Mouse (Mus musculus): Measurements from ENCODE around the gene Kcns3.

- no peak for TF ChIP-seq POLR2A (IDR thresholded peaks at IDR 0.05; ENCODE audit: borderline replicate concordance, extremely low read depth, insufficient read depth, insufficient read length, poor library complexity, severe bottlenecking)
- TF ChIP-seq CTCF (IDR thresholded peaks at IDR 0.05; ENCODE audit: borderline replicate concordance, extremely low read depth, insufficient read depth, insufficient read length), result no peak
Measured at GRCm38 (mm10) chr12:11144894-11145293, 6.0 kb downstream of the Kcns3 start.
